Mouse (Mus musculus): Measurements from ENCODE around the gene 1700019N19Rik. TPM values are rescaled to one million over a fixed set of nuclear protein-coding genes. Genes with fewer than 3 reads are reported as not detected.

The 1700019N19Rik gene
- total RNA-seq, 2 experiments from 2014 or later = not detected

- ATAC-seq (ENCODE audit: poor library complexity, severe bottlenecking) = no peak
Observed at GRCm38 (mm10) chr19:58808864-58809263, 14.6 kb upstream of the 1700019N19Rik start.

GRCm38 (mm10) chr19:58806364-58806763 is 12.1 kb upstream of the 1700019N19Rik start:
- ATAC-seq (ENCODE audit: poor library complexity, severe bottlenecking) = 0 out of 2 replicates have a peak, but pooled peaks have one; percentile 38

- ATAC-seq (ENCODE audit: poor library complexity, severe bottlenecking) = no peak
Observed at GRCm38 (mm10) chr19:58805191-58805779, 11.0 kb upstream of the 1700019N19Rik start.

- no peak for ATAC-seq (ENCODE audit: poor library complexity, severe bottlenecking)
Observed at GRCm38 (mm10) chr19:58795114-58795669, 931 bp upstream of the 1700019N19Rik start.

- no peak for ATAC-seq (ENCODE audit: poor library complexity, severe bottlenecking)
Observed at GRCm38 (mm10) chr19:58789194-58789593, 5.1 kb downstream of the 1700019N19Rik start.

- ATAC-seq (ENCODE audit: poor library complexity, severe bottlenecking) = peak; percentile 86
Observed at GRCm38 (mm10) chr19:58783938-58784337, 10.3 kb downstream of the 1700019N19Rik start.

GRCm38 (mm10) chr19:58781566-58781965 is 12.7 kb downstream of the 1700019N19Rik start:
- no peak for ATAC-seq (ENCODE audit: poor library complexity, severe bottlenecking)

- ATAC-seq (ENCODE audit: poor library complexity, severe bottlenecking) = no peak
Observed at GRCm38 (mm10) chr19:58776461-58776860, 17.8 kb downstream of the 1700019N19Rik start.

- no peak for ATAC-seq (ENCODE audit: poor library complexity, severe bottlenecking)
Observed at GRCm38 (mm10) chr19:58767329-58767728, 26.9 kb downstream of the 1700019N19Rik start.

GRCm38 (mm10) chr19:58762848-58763541 is 31.3 kb downstream of the 1700019N19Rik start:
- peak; percentile 38; the same call in 1 of the 2 replicates for ATAC-seq (ENCODE audit: poor library complexity, severe bottlenecking)

GRCm38 (mm10) chr19:58762316-58762715 is 31.9 kb downstream of the 1700019N19Rik start:
- no peak for ATAC-seq (ENCODE audit: poor library complexity, severe bottlenecking)

- ATAC-seq (ENCODE audit: poor library complexity, severe bottlenecking) = no peak
Observed at GRCm38 (mm10) chr19:58759423-58759822, 34.8 kb downstream of the 1700019N19Rik start, which contains the start of gene Pnliprp2. Pnliprp2 (plus strand) TSS chr19:58759719.

GRCm38 (mm10) chr19:58758871-58759270 is 35.4 kb downstream of the 1700019N19Rik start:
- ATAC-seq (ENCODE audit: poor library complexity, severe bottlenecking) = no peak

GRCm38 (mm10) chr19:58751504-58751903 is 42.8 kb downstream of the 1700019N19Rik start:
- ATAC-seq (ENCODE audit: poor library complexity, severe bottlenecking) = no peak

- ATAC-seq (ENCODE audit: poor library complexity, severe bottlenecking) = no peak
Observed at GRCm38 (mm10) chr19:58750822-58751221, 43.4 kb downstream of the 1700019N19Rik start.

GRCm38 (mm10) chr19:58747498-58748000 is 46.7 kb downstream of the 1700019N19Rik start:
- no peak for ATAC-seq (ENCODE audit: poor library complexity, severe bottlenecking)

- peak; percentile 76 for ATAC-seq (ENCODE audit: poor library complexity, severe bottlenecking)
Observed at GRCm38 (mm10) chr19:58743736-58744135, 50.5 kb downstream of the 1700019N19Rik start.

GRCm38 (mm10) chr19:58742711-58743110 is 51.5 kb downstream of the 1700019N19Rik start:
- ATAC-seq (ENCODE audit: poor library complexity, severe bottlenecking) = no peak

GRCm38 (mm10) chr19:58741036-58741435 is 53.2 kb downstream of the 1700019N19Rik start:
- no peak for ATAC-seq (ENCODE audit: poor library complexity, severe bottlenecking)

- ATAC-seq (ENCODE audit: poor library complexity, severe bottlenecking) = no peak
Observed at GRCm38 (mm10) chr19:58738111-58738510, 56.1 kb downstream of the 1700019N19Rik start.
